Mouse (Mus musculus) embryonic facial prominence, embryonic 12.5 days (tissue): ENCODE results near the gene Ckap4. TPM values are rescaled to one million over a fixed set of nuclear protein-coding genes. Genes with fewer than 3 reads are reported as not detected.

Source experiments
- ATAC-seq: fragments of 200-750 bp; cut with Nextera tagmentation; 2 replicates; pipeline ENCODE4 v1.8.0; 2017; ENCODE audit not compliant: insufficient number of reproducible peaks, insufficient read depth, low FRiP score, low TSS enrichment
- H3K27ac ChIP-seq: fragments of 300-500 bp; sonication (generic); 2 replicates; pipeline ENCODE4 v1.5.1; 2016; ENCODE audit warnings: mild to moderate bottlenecking
- H3K27me3 ChIP-seq: fragments of 300-500 bp; sonication (generic); 2 replicates; pipeline ENCODE4 v1.6.1; 2016; ENCODE audit warnings: mild to moderate bottlenecking, moderate library complexity
- H3K36me3 ChIP-seq: fragments of 300-500 bp; sonication (generic); 2 replicates; pipeline ENCODE4 v1.6.1; 2016; ENCODE audit warnings: mild to moderate bottlenecking
- H3K4me1 ChIP-seq: fragments of 300-500 bp; sonication (generic); 2 replicates; pipeline ENCODE4 v1.6.1; 2016
- H3K4me2 ChIP-seq: fragments of 300-500 bp; sonication (generic); replicated peaks from 2 replicates; pipeline ENCODE4 v1.6.1; 2016; ENCODE audit warnings: mild to moderate bottlenecking, moderate library complexity
- H3K4me3 ChIP-seq: fragments of 300-500 bp; sonication (generic); 2 replicates; pipeline ENCODE4 v1.5.1; 2016; ENCODE audit warnings: mild to moderate bottlenecking
- H3K9ac ChIP-seq: fragments of 300-500 bp; sonication (generic); 2 replicates; pipeline ENCODE4 v1.6.1; 2016; ENCODE audit warnings: mild to moderate bottlenecking, moderate library complexity
- H3K9me3 ChIP-seq: fragments of 300-500 bp; sonication (generic); 2 replicates; pipeline ENCODE4 v1.6.1; 2016; ENCODE audit warnings: mild to moderate bottlenecking, moderate library complexity
- WGBS: fragments of 180-500 bp; shearing (Covaris S2); methylation state at CpG from one replicate; pipeline ENCODE4 v1.1.7; 2016; 5-methylcytosine and 5-hydroxymethylcytosine counted together
- polyA plus RNA-seq: library from polyadenylated mRNA; unstranded; fragments of >200 nt; fragmentation: Nextera tagmentation; extraction: Ambion mirVana; gene quantifications from 2 replicates; pipeline ENCODE4 v1.2.1, GENCODE M21; 2016

Gene Ckap4
- polyA plus RNA-seq, 1 experiment from 2014 or later = 117 TPM

DNA sequence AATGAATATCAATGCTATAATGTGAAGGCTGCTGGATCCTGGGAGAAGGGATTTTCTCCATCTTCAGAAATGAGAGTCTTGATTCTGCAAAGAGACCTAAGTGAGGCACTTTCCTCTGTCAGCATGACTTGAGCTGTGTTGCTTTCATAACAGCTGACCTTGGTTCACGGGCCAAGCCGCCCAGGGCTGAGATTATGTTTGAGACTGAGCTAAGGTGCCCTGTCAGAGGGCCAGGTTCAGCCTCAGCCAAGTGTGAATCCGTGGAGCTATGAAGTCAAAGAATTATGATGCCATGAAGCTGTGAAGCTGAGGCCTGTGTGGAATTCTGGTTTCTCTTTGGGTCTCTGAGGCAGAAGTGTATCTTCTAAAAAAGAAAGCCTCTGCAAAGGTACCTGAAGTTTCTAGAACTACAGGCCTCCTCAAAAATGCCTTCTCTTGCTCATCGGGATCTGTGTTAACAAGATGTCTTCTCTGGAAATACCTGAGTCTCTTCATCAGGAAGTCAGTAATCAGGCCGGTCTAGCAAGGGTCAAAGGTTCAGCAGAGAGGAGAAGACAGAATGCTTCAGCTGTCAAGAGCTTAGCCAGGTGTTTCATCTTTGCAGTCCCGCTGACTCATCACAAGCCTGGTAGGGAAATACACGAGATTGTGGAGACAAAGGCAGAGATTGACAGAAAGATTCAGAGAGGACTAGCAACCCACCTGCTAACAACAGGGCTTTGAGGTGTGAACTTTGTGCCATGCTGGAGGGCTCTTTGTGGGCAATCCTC lies 11.2 kb upstream of the Ckap4 start:
- no peaks in the 10 kb centered on the region for H3K27me3 ChIP-seq

DNA sequence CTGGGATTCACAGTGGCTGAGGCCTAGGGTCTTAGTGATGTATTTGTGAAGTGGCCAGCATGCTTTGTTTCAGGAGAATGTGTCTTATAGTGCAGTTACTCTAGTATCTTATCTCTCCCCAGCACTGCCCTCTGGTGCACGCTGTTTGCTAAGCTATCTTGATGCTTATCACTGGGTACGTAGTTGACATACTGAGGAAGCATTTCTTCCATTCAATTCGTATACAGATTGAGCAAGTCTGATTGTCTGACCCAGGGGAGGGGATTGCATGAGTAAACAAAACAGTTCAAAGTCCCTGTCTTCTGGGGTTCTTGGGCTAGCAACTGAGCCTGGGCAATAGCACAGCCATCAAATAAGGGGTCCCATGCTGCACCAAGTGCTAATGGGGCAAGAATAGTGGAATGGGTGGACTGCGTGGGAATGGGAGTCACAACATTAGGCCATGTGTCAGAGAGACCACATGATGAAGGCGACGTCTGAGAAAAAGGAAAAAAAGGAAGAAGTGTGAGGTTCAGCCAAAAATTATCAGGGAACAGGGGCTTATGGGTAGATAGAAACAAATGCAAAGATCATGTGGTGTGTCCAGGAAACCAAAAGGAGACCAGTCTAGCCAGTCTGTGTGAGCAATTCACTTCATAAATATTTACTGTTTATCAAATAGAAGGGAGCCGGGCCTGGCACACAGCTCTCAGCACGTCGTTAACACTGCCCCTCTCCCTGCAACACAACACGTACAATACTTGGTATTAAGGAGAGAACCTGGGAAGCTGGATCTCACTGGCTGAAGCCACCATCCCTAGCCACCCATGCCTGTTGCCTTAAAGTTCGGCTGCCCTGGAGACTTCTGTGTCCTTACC lies 9.2 kb upstream of the Ckap4 start:
- Histone ChIP-seq H3K4me1 (peaks cover 8% of the 10 kb centered on the region; the same call in 1 of the 2 replicates), H3K27me3 (no peaks in the 10 kb centered on the region), H3K4me2 (no peak overlapping the region), H3K36me3 (no peaks in the 10 kb centered on the region), H3K9ac (no peak overlapping the region), H3K27ac (no peak overlapping the region), H3K4me3 (no peak overlapping the region), H3K9me3 (no peaks in the 10 kb centered on the region)
- 82% methylated on average over 11 of the region's 11 CpGs for WGBS
- no peak for ATAC-seq

More for the DNA sequence above, 11.2 kb upstream of the Ckap4 start:
- no peak overlapping the region for H3K4me3 ChIP-seq
- H3K9me3 ChIP-seq = no peaks in the 10 kb centered on the region
- H3K4me2 ChIP-seq = no peak overlapping the region
- ATAC-seq = no peak
- H3K27ac ChIP-seq = no peak overlapping the region
- H3K9ac ChIP-seq = no peak overlapping the region
- H3K4me1 ChIP-seq = peaks cover 8% of the 10 kb centered on the region; the same call in 1 of the 2 replicates
- H3K36me3 ChIP-seq = no peaks in the 10 kb centered on the region
- 45% methylated on average over 7 of the region's 7 CpGs for WGBS

DNA sequence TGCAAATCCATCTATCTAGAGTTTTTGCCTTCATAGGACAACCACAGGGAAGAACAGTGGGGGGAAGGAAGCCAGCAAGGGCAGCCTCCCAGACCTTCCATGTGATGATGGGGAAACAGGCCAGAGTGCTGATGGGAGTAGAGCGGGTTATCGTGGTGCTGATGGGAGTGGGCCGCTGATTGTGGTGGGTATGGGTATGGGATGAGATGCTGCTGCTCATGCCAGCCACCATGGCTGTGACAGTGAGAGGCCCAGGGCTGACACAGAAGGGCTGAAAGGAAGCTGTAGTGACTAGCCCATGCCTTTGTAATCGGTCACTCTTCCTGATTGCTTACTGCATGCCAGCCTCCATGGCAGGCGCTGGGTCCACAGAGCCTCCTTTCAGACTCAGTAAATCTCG lies 5.8 kb upstream of the Ckap4 start:
- no peaks in the 10 kb centered on the region for H3K36me3 ChIP-seq
- no peak overlapping the region for H3K4me3 ChIP-seq
- H3K4me2 ChIP-seq = no peak overlapping the region
- no peak overlapping the region for H3K9ac ChIP-seq
- no peaks in the 10 kb centered on the region for H3K9me3 ChIP-seq
- 91% methylated on average over 6 of the region's 6 CpGs for WGBS
- no peaks in the 10 kb centered on the region for H3K27me3 ChIP-seq
- no peak for ATAC-seq
- peaks cover 8% of the 10 kb centered on the region; the same call in 1 of the 2 replicates for H3K4me1 ChIP-seq
- H3K27ac ChIP-seq = no peak overlapping the region

DNA sequence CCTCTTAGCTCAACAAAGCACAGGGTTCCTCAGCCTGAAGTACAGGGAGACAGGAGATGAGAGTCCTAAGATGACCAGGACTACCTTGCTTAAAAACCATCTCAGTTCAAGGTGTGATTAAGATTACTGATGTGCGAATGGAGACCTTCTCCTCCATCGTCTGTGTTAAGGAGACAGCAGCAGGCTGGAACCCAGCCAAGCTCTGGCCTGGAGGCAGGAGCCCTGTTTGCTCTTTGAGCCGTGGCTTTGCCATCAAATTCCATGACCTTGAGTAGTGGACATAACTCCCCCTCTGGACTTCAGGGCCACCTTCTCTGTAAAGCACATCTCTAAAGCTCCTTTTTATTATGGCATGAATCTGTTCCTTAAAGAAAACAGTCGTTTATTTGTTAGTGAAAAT lies 2.0 kb upstream of the Ckap4 start:
- no peak overlapping the region for H3K9ac ChIP-seq
- H3K4me3 ChIP-seq = no peak overlapping the region
- peaks cover 22% of the 10 kb centered on the region for H3K4me1 ChIP-seq
- H3K9me3 ChIP-seq = no peaks in the 10 kb centered on the region
- WGBS = 62% methylated on average over 4 of the region's 4 CpGs
- H3K27me3 ChIP-seq = no peaks in the 10 kb centered on the region
- no peak overlapping the region for H3K4me2 ChIP-seq
- H3K36me3 ChIP-seq = peaks cover 6% of the 10 kb centered on the region; the same call in 1 of the 2 replicates
- no peak for ATAC-seq
- H3K27ac ChIP-seq = no peak overlapping the region

DNA sequence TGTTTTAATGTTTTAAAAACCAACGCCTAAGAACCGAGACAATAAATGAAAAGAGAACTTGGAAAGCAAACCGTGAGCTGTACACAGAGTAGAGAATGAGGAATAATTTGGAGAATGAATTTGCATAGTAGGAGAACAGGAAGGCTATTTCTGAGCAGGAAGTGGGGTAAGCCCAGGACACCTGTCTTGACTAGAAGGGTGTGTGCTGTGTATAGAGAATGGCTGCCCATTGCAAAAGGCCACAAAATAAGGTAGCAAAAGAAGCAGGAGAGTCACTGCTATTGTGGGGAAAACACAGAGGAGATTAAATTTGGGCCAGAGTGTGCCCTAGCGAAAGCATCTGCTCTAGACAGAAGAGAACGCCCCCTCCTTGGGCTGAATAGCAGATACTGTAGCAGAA lies 1.6 kb upstream of the Ckap4 start:
- Histone ChIP-seq H3K27me3 (no peaks in the 10 kb centered on the region), H3K4me1 (peaks cover 26% of the 10 kb centered on the region), H3K36me3 (peaks cover 10% of the 10 kb centered on the region; the same call in 1 of the 2 replicates), H3K9me3 (no peaks in the 10 kb centered on the region), H3K9ac (no peak overlapping the region), H3K27ac (no peak overlapping the region), H3K4me2 (no peak overlapping the region), H3K4me3 (no peak overlapping the region)
- WGBS = 85% methylated on average over 5 of the region's 5 CpGs
- no peak for ATAC-seq

DNA sequence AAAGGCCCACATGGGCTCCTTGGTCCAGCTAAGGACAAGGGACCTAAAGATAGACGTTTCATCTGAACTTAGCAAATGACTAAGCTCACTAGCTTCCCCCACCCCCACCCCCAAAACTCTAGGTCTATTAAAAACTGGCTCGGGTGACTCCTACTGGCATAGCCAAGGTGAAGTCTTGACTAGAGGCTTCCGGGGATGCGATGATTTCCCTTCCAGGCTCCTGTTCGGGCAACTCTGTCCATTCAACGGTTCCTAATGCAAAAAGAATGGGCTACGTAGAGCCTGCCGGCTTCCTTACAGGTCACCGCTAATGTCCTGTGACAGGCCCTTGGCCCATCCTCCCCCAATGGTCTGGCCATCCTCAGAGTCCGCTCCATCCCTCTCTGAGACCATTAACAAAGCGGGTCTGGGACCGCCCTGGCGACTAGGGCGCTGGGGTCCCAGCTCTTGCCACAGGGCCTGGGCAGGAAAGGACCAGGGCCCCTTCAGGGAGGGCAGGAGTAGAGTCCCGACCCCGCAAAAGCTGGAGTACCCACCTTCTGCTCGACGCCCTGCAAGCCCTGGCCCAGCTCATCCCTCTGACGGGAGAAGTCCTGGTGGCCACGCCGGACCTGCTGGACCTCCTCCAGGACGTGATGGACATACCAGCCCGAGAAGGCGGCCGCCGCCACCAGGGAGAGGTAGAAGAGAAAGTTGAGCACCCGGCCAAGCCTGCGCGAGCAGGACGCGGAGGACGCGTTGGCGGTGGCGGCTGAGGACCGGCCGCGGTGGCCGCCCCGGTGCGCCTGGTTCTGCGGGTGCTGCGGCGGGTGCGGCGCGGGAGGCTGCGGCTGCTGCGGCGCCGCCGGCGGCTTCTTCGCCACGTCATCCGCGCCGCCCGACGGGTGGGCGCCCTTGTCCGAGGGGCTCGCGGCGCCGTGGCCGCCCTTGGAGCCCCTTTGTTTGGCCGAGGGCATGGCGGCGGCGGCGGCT lies 665 bp downstream of the Ckap4 start:
- peaks cover 38% of the 10 kb centered on the region for H3K4me1 ChIP-seq
- H3K27me3 ChIP-seq = no peaks in the 10 kb centered on the region
- peak overlapping the region; percentile 93 for H3K27ac ChIP-seq
- H3K4me3 ChIP-seq = peak overlapping the region; percentile 92
- WGBS = under 1% methylated on average over 62 of the region's 72 CpGs
- peaks cover 20% of the 10 kb centered on the region; the same call in 1 of the 2 replicates for H3K36me3 ChIP-seq
- 0 out of 2 replicates have a peak, but pooled peaks have one; percentile 48 for ATAC-seq
- H3K4me2 ChIP-seq = peak overlapping the region; percentile 63
- peak overlapping the region; percentile 99 for H3K9ac ChIP-seq
- H3K9me3 ChIP-seq = no peaks in the 10 kb centered on the region

DNA sequence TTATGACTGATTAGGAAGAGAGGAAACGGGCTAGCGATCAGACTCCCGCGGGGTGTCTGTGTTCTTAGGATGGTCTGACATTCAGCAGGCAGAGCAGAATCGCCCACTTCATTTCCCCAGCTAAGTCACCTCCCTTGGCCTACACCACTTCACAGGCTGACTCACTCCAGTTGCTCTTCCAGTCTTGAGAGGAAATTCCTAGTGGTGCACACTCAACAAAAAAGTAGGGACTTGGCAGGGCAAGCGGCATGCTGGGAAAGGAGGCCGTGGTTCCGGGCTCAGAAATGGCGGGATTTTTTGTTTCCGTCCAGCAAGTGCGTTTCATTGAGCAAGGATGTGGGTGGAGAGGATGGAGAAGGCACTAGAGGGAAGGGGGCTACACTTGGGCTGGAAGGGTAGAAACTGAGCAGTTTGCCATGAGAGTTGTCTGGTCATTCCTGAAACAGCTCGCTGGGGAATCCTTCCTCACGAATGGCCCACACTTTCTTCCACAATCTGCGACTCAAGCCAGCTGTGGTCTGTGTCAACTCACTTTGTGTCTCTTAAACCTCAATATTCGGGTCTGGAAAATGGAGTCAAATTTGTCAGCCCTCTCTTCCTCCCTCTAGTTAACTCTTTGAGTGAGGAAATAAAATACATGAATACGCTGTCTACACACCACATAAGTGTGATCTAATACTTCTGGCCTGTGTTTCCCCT lies 1.5 kb downstream of the Ckap4 start:
- H3K9ac ChIP-seq = peak overlapping the region; percentile 99; the same call in 1 of the 2 replicates
- no peak for ATAC-seq
- peaks cover 28% of the 10 kb centered on the region for H3K36me3 ChIP-seq
- WGBS = 70% methylated on average over 16 of the region's 16 CpGs
- H3K4me1 ChIP-seq = peaks cover 38% of the 10 kb centered on the region
- H3K4me3 ChIP-seq = peak overlapping the region; percentile 92
- no peaks in the 10 kb centered on the region for H3K27me3 ChIP-seq
- peak overlapping the region; percentile 63 for H3K4me2 ChIP-seq
- no peaks in the 10 kb centered on the region for H3K9me3 ChIP-seq
- 0 out of 2 replicates have a peak overlapping the region, but pooled peaks have one; percentile 13 for H3K27ac ChIP-seq

DNA sequence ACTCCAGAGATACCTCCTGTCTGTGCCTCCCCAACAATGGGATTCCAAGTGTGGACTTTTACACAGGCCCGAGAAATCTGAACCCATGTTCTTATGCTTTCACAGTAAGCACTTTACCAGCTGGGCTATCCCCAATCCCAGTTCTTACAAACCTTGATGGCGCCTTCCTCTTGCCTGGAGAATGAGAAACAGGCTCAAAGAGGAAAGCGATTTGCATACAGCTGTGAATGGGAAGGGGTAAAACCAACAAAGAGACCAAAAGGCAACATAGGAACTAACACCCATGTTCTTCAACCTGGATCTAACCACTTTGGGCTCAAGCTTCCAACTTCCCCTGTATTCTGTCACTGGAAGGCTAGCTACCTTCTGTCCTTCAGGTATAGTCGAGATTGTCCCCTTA lies 2.3 kb downstream of the Ckap4 start:
- Histone ChIP-seq H3K9ac (no peak overlapping the region), H3K36me3 (peaks cover 34% of the 10 kb centered on the region), H3K4me3 (peak overlapping the region; percentile 92; the same call in 1 of the 2 replicates), H3K27ac (no peak overlapping the region), H3K4me2 (peak overlapping the region; percentile 63), H3K27me3 (no peaks in the 10 kb centered on the region), H3K4me1 (peaks cover 38% of the 10 kb centered on the region), H3K9me3 (no peaks in the 10 kb centered on the region)
- WGBS = 78% methylated on average over 4 of the region's 4 CpGs
- no peak for ATAC-seq

DNA sequence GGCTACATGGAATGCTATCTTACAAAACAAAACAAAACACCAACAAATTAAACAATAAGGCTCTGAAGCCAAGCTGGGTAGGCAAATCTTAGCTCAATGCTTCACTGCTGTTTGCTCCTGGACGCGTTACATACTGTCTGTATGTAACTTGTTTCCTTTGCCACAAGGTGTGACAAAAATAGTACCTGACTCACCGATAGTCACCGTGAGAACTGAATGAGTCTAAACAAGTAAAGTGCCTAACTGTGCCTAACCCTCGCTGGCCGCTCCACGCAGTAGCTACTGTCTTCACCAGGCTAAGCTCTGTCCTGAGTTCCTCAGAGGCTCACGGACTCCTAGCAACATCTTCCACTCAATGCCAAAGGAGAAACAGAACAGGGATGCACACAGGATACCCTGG lies 3.5 kb downstream of the Ckap4 start:
- WGBS = 94% methylated on average over 8 of the region's 8 CpGs
- Histone ChIP-seq H3K4me1 (peaks cover 38% of the 10 kb centered on the region), H3K9ac (no peak overlapping the region), H3K4me3 (no peak overlapping the region), H3K27ac (no peak overlapping the region), H3K9me3 (no peaks in the 10 kb centered on the region), H3K36me3 (peaks cover 42% of the 10 kb centered on the region), H3K4me2 (peak overlapping the region; percentile 63; the same call in 1 of the 2 replicates), H3K27me3 (no peaks in the 10 kb centered on the region)
- no peak for ATAC-seq

DNA sequence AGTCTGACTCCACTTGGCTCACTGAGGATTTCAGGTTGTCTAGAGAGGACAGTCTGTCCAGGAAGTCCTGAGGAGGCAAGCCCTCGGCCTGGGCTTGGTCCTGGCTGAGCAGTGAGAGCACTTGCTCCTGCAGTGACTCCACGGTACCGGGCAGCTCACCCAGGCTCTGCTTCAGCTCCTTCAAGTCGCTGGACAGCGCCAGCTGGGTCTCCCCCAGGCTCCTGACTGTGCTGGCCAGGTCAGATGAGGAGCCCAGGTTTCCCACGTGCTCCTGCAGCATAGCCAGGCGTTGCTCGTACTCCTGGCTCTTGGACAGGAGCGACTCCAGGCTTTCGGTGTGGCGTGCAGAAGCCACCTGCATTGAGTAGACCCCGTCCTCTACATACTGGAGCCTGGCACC lies 6.2 kb downstream of the Ckap4 start:
- no peaks in the 10 kb centered on the region for H3K27me3 ChIP-seq
- ATAC-seq = no peak
- H3K4me1 ChIP-seq = peaks cover 34% of the 10 kb centered on the region
- peaks cover 49% of the 10 kb centered on the region for H3K36me3 ChIP-seq
- H3K4me3 ChIP-seq = no peak overlapping the region
- no peaks in the 10 kb centered on the region for H3K9me3 ChIP-seq
- no peak overlapping the region for H3K9ac ChIP-seq
- no peak overlapping the region for H3K27ac ChIP-seq
- H3K4me2 ChIP-seq = no peak overlapping the region
- 79% methylated on average over 12 of the region's 12 CpGs for WGBS
